Mouse (Mus musculus) embryonic facial prominence, embryonic 12.5 days (tissue): Measurements from ENCODE around the gene Rab3a. TPM values are rescaled to one million over a fixed set of nuclear protein-coding genes. Genes with fewer than 3 reads are reported as not detected.

Experiments used
- ATAC-seq: fragments of 200-750 bp; cut with Nextera tagmentation; 2 replicates; pipeline ENCODE4 v1.8.0; 2017; ENCODE audit not compliant: insufficient number of reproducible peaks, insufficient read depth, low FRiP score, low TSS enrichment
- H3K27ac ChIP-seq: fragments of 300-500 bp; sonication (generic); 2 replicates; pipeline ENCODE4 v1.5.1; 2016; ENCODE audit warnings: mild to moderate bottlenecking
- H3K27me3 ChIP-seq: fragments of 300-500 bp; sonication (generic); 2 replicates; pipeline ENCODE4 v1.6.1; 2016; ENCODE audit warnings: mild to moderate bottlenecking, moderate library complexity
- H3K36me3 ChIP-seq: fragments of 300-500 bp; sonication (generic); 2 replicates; pipeline ENCODE4 v1.6.1; 2016; ENCODE audit warnings: mild to moderate bottlenecking
- H3K4me1 ChIP-seq: fragments of 300-500 bp; sonication (generic); 2 replicates; pipeline ENCODE4 v1.6.1; 2016
- H3K4me2 ChIP-seq: fragments of 300-500 bp; sonication (generic); replicated peaks from 2 replicates; pipeline ENCODE4 v1.6.1; 2016; ENCODE audit warnings: mild to moderate bottlenecking, moderate library complexity
- H3K4me3 ChIP-seq: fragments of 300-500 bp; sonication (generic); 2 replicates; pipeline ENCODE4 v1.5.1; 2016; ENCODE audit warnings: mild to moderate bottlenecking
- H3K9ac ChIP-seq: fragments of 300-500 bp; sonication (generic); 2 replicates; pipeline ENCODE4 v1.6.1; 2016; ENCODE audit warnings: mild to moderate bottlenecking, moderate library complexity
- H3K9me3 ChIP-seq: fragments of 300-500 bp; sonication (generic); 2 replicates; pipeline ENCODE4 v1.6.1; 2016; ENCODE audit warnings: mild to moderate bottlenecking, moderate library complexity
- WGBS: fragments of 180-500 bp; shearing (Covaris S2); methylation state at CpG from one replicate; pipeline ENCODE4 v1.1.7; 2016; 5-methylcytosine and 5-hydroxymethylcytosine counted together
- microRNA-seq: library from miRNA; unstranded; fragments of <30 nt; microRNA quantifications from one replicate; pipeline ENCODE4, GENCODE M21; 2017
- polyA plus RNA-seq: library from polyadenylated mRNA; unstranded; fragments of >200 nt; fragmentation: Nextera tagmentation; extraction: Ambion mirVana; gene quantifications from 2 replicates; pipeline ENCODE4 v1.2.1, GENCODE M21; 2016

The Rab3a gene
- polyA plus RNA-seq, 1 experiment from 2014 or later = 27.6 TPM

DNA sequence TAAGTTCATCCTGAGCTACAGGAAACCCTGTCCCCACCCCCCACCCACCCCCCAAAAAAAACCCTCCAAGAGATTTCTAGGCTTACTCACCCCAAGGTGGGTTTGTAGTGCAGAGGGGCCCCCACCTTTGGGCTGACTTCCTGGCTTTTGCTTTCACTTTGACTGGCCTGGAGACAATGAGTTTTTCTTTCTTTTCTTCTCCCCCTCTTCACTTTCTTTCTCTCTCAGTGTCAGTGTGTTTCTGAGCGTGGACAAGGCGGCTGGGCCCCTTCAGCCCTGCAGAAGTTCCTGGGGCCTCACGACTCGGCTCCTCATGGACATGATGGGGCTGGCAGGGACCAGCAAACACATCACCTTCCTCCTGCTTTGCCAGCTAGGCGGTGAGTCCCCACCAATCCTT lies 53.8 kb downstream of the Rab3a start, which contains the start of gene Il12rb1:
Il12rb1 (plus strand) TSS at position 211 of the 400 bp plus-strand sequence.
- H3K4me3 ChIP-seq = no peak within 1 kb of the TSS
- no peaks in the 10 kb centered on the region for H3K36me3 ChIP-seq
- no peak within 1 kb of the TSS for H3K27ac ChIP-seq
- no peaks in the 10 kb centered on the region for H3K9me3 ChIP-seq
- H3K9ac ChIP-seq = peak within 1 kb of the TSS; percentile 15; the same call in 1 of the 2 replicates
- no peak for ATAC-seq
- no peak within 1 kb of the TSS for H3K4me2 ChIP-seq
- peaks cover 12% of the 10 kb centered on the region for H3K4me1 ChIP-seq
- 64% methylated on average over 5 of the region's 5 CpGs for WGBS
- peaks cover 19% of the 10 kb centered on the region for H3K27me3 ChIP-seq

Small RNA genes within 50 kb of the gene (microRNA-seq; reads per million reads assigned to microRNA genes)
- gene Mir7240 = not detected

Other genes with a start within 250 kb of the Rab3a start
- gene Rex1bd, start 247.9 kb upstream of the Rab3a start, polyA plus RNA-seq = 145 and 146 TPM in 2 replicates
- gene Uba52, start 243.9 kb upstream of the Rab3a start, polyA plus RNA-seq = 863 and 916 TPM in 2 replicates
- gene Fkbp8, start 227.0 kb upstream of the Rab3a start, polyA plus RNA-seq = 306 and 327 TPM in 2 replicates
- 53.0 and 54.7 TPM in 2 replicates for gene Kxd1, start 226.7 kb upstream of the Rab3a start, polyA plus RNA-seq
- 19.1 TPM in 2 replicates for gene Ell, start 215.2 kb upstream of the Rab3a start, polyA plus RNA-seq
- 185 and 195 TPM in 2 replicates for gene Isyna1, start 160.3 kb upstream of the Rab3a start, polyA plus RNA-seq
- gene Ssbp4, start 145.8 kb upstream of the Rab3a start, polyA plus RNA-seq = 134 and 142 TPM in 2 replicates
- 1.1 and 1.2 TPM in 2 replicates for gene Lrrc25, start 138.5 kb upstream of the Rab3a start, polyA plus RNA-seq
- gene Gdf15, start 122.2 kb upstream of the Rab3a start, polyA plus RNA-seq = not detected in 2 replicates
- 59.5 and 70.4 TPM in 2 replicates for gene Pgpep1, start 94.3 kb upstream of the Rab3a start, polyA plus RNA-seq
- 303 and 326 TPM in 2 replicates for gene Lsm4, start 81.4 kb upstream of the Rab3a start, polyA plus RNA-seq
- gene Jund, start 55.7 kb upstream of the Rab3a start, polyA plus RNA-seq = 142 and 150 TPM in 2 replicates
- gene Iqcn, start 51.2 kb upstream of the Rab3a start, polyA plus RNA-seq = not detected in 2 replicates
- not detected in 2 replicates for gene Gm3336, start 36.1 kb upstream of the Rab3a start, polyA plus RNA-seq
- 0.17 and 0.29 TPM in 2 replicates for gene Pde4c, start 31.0 kb upstream of the Rab3a start, polyA plus RNA-seq
- gene Mpv17l2, start 6.3 kb downstream of the Rab3a start, polyA plus RNA-seq = 32.7 and 35.7 TPM in 2 replicates
- gene Pik3r2, start 22.0 kb downstream of the Rab3a start, polyA plus RNA-seq = 76.8 and 78.0 TPM in 2 replicates
- gene Mast3, start 50.4 kb downstream of the Rab3a start, polyA plus RNA-seq = 13.7 and 13.9 TPM in 2 replicates
- 0.13 TPM in 1 of 2 replicates, not detected in the other for gene Il12rb1, start 53.8 kb downstream of the Rab3a start, polyA plus RNA-seq
- 6.9 and 7.5 TPM in 2 replicates for gene Arrdc2, start 85.0 kb downstream of the Rab3a start, polyA plus RNA-seq
- 6.7 and 7.0 TPM in 2 replicates for gene Kcnn1, start 108.6 kb downstream of the Rab3a start, polyA plus RNA-seq
- gene Ccdc124, start 119.3 kb downstream of the Rab3a start, polyA plus RNA-seq = 123 and 126 TPM in 2 replicates
- gene Slc5a5, start 138.1 kb downstream of the Rab3a start, polyA plus RNA-seq = 0.19 and 0.20 TPM in 2 replicates
- 3,568 and 3,610 TPM in 2 replicates for gene Rpl18a, start 142.7 kb downstream of the Rab3a start, polyA plus RNA-seq
- 63.1 and 64.6 TPM in 2 replicates for gene Map1s, start 151.3 kb downstream of the Rab3a start, polyA plus RNA-seq